Mouse (Mus musculus) gastrocnemius, adult 2 months (tissue): ENCODE data around the gene Pik3c2a. TPM values are rescaled to one million over a fixed set of nuclear protein-coding genes. Genes with fewer than 3 reads are reported as not detected.
A peak's percentile ranks its signal among the peaks of the same experiment; 100 is the strongest.

Source experiments
- DNase-seq: peaks from one replicate; pipeline ENCODE4 v3.0.0; 2022
- H3K27ac ChIP-seq: fragments of 200-600 bp; 2 replicates; pipeline ENCODE4 v1.8.1; 2022; ENCODE audit warnings: mild to moderate bottlenecking
- H3K4me3 ChIP-seq: fragments of 200-600 bp; 2 replicates; pipeline ENCODE4 v1.8.1; 2022; ENCODE audit warnings: mild to moderate bottlenecking, moderate library complexity
- CTCF ChIP-seq: fragments of 200-600 bp; IDR thresholded peaks from 2 replicates; pipeline ENCODE4 v1.8.1; 2022; ENCODE audit warnings: antibody characterized with exemption, mild to moderate bottlenecking, moderate library complexity
- intact Hi-C: fragments of 180-260 bp; cut with DNase I; formaldehyde crosslinking; loops from one replicate; pipeline ENCODE4 v1.15.1; 2025
- total RNA-seq, 2 experiments: library from RNA; stranded (reverse); gene quantifications; 2 replicates each; pipeline ENCODE4 v1.2.3; 2021

Pik3c2a gene
- total RNA-seq, 2 experiments from 2014 or later: 6.7 to 9.7 TPM

- peak overlapping the region; percentile 78 for H3K4me3 ChIP-seq
- no peak for TF ChIP-seq CTCF
- intact Hi-C loops: no loop called here
- peak overlapping the region; percentile 49 for H3K27ac ChIP-seq
- DNase-seq: peak; percentile 77
Measured at GRCm38 (mm10) chr7:116307099-116307870, 136.0 kb downstream of the Pik3c2a start.

GRCm38 (mm10) chr7:116306601-116307000 is 136.6 kb downstream of the Pik3c2a start:
- no peak for DNase-seq
- Histone ChIP-seq H3K4me3 (peak overlapping the region; percentile 78), H3K27ac (no peak overlapping the region)
- no peak for TF ChIP-seq CTCF
- intact Hi-C loops: no loop called here

GRCm38 (mm10) chr7:116301661-116302311 is 141.5 kb downstream of the Pik3c2a start:
- H3K4me3 ChIP-seq: no peak overlapping the region
- no peak for TF ChIP-seq CTCF
- peak; percentile 67 for DNase-seq
- H3K27ac ChIP-seq: no peak overlapping the region
- intact Hi-C loops: no loop called here

- TF ChIP-seq CTCF: no peak
- no peak for DNase-seq
- Histone ChIP-seq H3K27ac (no peak overlapping the region), H3K4me3 (no peak overlapping the region)
- intact Hi-C loops: no loop called here
Measured at GRCm38 (mm10) chr7:116301144-116301543, 142.1 kb downstream of the Pik3c2a start.

- intact Hi-C loops: no loop called here
- H3K27ac ChIP-seq: no peak overlapping the region
- no peak overlapping the region for H3K4me3 ChIP-seq
- DNase-seq: no peak
- no peak for TF ChIP-seq CTCF
Measured at GRCm38 (mm10) chr7:116298851-116299250, 144.4 kb downstream of the Pik3c2a start.

- no peak for DNase-seq
- no peak for TF ChIP-seq CTCF
- intact Hi-C loops: no loop called here
- Histone ChIP-seq H3K4me3 (no peak overlapping the region), H3K27ac (no peak overlapping the region)
Measured at GRCm38 (mm10) chr7:116298389-116298788, 144.9 kb downstream of the Pik3c2a start.

GRCm38 (mm10) chr7:116294961-116295360 is 148.3 kb downstream of the Pik3c2a start:
- no peak for DNase-seq
- Histone ChIP-seq H3K4me3 (no peak overlapping the region), H3K27ac (no peak overlapping the region)
- intact Hi-C loops: no loop called here
- no peak for TF ChIP-seq CTCF

- no peak for DNase-seq
- H3K27ac ChIP-seq: no peak overlapping the region
- TF ChIP-seq CTCF: no peak
- intact Hi-C loops: no loop called here
- no peak overlapping the region for H3K4me3 ChIP-seq
Measured at GRCm38 (mm10) chr7:116292377-116292776, 150.9 kb downstream of the Pik3c2a start.

GRCm38 (mm10) chr7:116290559-116290958 is 152.7 kb downstream of the Pik3c2a start:
- Histone ChIP-seq H3K27ac (no peak overlapping the region), H3K4me3 (no peak overlapping the region)
- no peak for TF ChIP-seq CTCF
- DNase-seq: no peak
- intact Hi-C loops: no loop called here

GRCm38 (mm10) chr7:116288996-116289395 is 154.3 kb downstream of the Pik3c2a start:
- no peak for TF ChIP-seq CTCF
- Histone ChIP-seq H3K27ac (no peak overlapping the region), H3K4me3 (no peak overlapping the region)
- DNase-seq: no peak
- intact Hi-C loops: no loop called here

GRCm38 (mm10) chr7:116287959-116288358 is 155.3 kb downstream of the Pik3c2a start:
- intact Hi-C loops: no loop called here
- no peak for DNase-seq
- TF ChIP-seq CTCF: no peak
- Histone ChIP-seq H3K27ac (no peak overlapping the region), H3K4me3 (no peak overlapping the region)

Other genes starting within 250 kb of the Pik3c2a start
- 1 to 10 TPM; 1.0 to 1.4 TPM for gene Plekha7, start 135.1 kb downstream of the Pik3c2a start, total RNA-seq
- 100 to 1,000 TPM; 247 to 325 TPM for gene Rps13, start 109.3 kb downstream of the Pik3c2a start, total RNA-seq
- gene Nucb2, start 60.9 kb upstream of the Pik3c2a start, total RNA-seq: 1 to 10 TPM; 3.9 to 7.7 TPM